Mouse (Mus musculus): ENCODE measurements around the gene Stra6. TPM values are rescaled to one million over a fixed set of nuclear protein-coding genes. Genes with fewer than 3 reads are reported as not detected.

Gene Stra6
- total and polyA plus RNA-seq, 3 experiments = 0.11 TPM; not detected in 2

DNA sequence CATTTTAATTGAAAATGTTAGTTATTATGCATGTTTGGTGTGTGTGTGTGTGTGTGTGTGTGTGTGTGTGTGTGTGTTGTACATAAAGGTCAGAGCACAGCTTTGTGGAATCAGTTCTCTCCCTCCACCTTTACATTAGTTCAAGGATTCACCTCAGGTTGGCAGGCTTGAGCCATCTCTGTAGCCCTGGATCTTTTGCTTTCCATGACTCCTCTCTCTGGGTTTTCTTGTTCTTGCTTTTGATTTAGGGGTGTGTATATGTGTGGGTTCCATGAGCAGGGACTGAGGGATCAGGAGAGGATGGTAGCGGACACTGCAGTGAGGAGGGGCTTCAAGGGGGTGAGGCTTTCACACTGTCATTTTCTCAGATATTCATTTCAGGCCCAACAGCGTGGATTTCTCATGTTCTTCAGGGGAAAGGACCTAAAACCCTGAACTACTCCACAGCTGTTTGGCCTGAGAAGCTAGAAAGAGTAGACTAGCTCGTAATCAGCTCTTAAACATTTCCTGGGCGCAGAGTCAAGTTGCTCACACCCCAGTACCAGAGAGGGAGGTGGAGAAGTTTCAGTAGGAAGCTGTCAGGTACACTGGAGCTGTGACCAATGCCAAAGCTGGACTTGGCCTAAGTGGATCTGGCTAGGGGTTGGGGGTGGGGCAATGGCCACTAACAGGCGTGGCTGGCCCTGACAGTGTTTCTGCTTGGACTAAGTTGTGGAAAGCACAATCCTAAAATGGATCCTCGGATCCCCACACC, 2.6 kb downstream of the Stra6 start:
- no peak for TF ChIP-seq GATA1 (IDR thresholded peaks at IDR 0.05; ENCODE audit: borderline replicate concordance, low read length)
- no peak for TF ChIP-seq CTCF (IDR thresholded peaks at IDR 0.05; ENCODE audit: low read depth, low read length)
- no peak for TF ChIP-seq TAL1 (conservative IDR thresholded peaks at IDR 0.05; ENCODE audit: low read depth, low read length)
- no peak for TF ChIP-seq POLR2AphosphoS5 (IDR thresholded peaks at IDR 0.05; ENCODE audit: insufficient replicate concordance, low read depth, low read length)
- no peak for TF ChIP-seq GATA2 (IDR thresholded peaks at IDR 0.05; ENCODE audit: borderline replicate concordance, low read depth, low read length)
- Histone ChIP-seq H3K9me3 (replicated peaks) (no peaks in the 10 kb centered on the region), H3K4me3 (ENCODE audit: low read depth, low read length) (no peak overlapping the region), H3K27me3 (ENCODE audit: insufficient read depth, low read length) (peaks cover 8% of the 10 kb centered on the region; the same call in 1 of the 2 replicates), H3K36me3 (replicated peaks) (no peaks in the 10 kb centered on the region), H3K4me1 (ENCODE audit: insufficient read depth, low read depth, low read length) (no peaks in the 10 kb centered on the region; the same call in 1 of the 2 replicates)
- ATAC-seq (ENCODE audit: extremely low read depth, insufficient number of reproducible peaks, low FRiP score, poor library complexity, severe bottlenecking) (no peak), DNase-seq (ENCODE audit: low spot score) (no peak)

- no peaks in the 10 kb centered on the region for H3K9me3 ChIP-seq (replicated peaks)
- no peak for ATAC-seq (ENCODE audit: extremely low read depth, insufficient number of reproducible peaks, low FRiP score, poor library complexity, severe bottlenecking)
- H3K36me3 ChIP-seq (replicated peaks) = no peaks in the 10 kb centered on the region
- TF ChIP-seq TAL1 (conservative IDR thresholded peaks at IDR 0.05; ENCODE audit: low read depth, low read length) = no peak
- TF ChIP-seq GATA1 (IDR thresholded peaks at IDR 0.05; ENCODE audit: borderline replicate concordance, low read length) = no peak
- TF ChIP-seq POLR2AphosphoS5 (IDR thresholded peaks at IDR 0.05; ENCODE audit: insufficient replicate concordance, low read depth, low read length) = no peak
- TF ChIP-seq CTCF (IDR thresholded peaks at IDR 0.05; ENCODE audit: low read depth, low read length) = no peak
- no peak for TF ChIP-seq GATA2 (IDR thresholded peaks at IDR 0.05; ENCODE audit: borderline replicate concordance, low read depth, low read length)
- no peaks in the 10 kb centered on the region; the same call in 1 of the 2 replicates for H3K4me1 ChIP-seq (ENCODE audit: insufficient read depth, low read depth, low read length)
- peaks cover 9% of the 10 kb centered on the region; the same call in 1 of the 2 replicates for H3K27me3 ChIP-seq (ENCODE audit: insufficient read depth, low read length)
- DNase-seq (ENCODE audit: low spot score) = no peak
- H3K4me3 ChIP-seq (ENCODE audit: low read depth, low read length) = no peak overlapping the region
Observed at GRCm38 (mm10) chr9:58066731-58067095, 3.1 kb downstream of the Stra6 start.

DNA sequence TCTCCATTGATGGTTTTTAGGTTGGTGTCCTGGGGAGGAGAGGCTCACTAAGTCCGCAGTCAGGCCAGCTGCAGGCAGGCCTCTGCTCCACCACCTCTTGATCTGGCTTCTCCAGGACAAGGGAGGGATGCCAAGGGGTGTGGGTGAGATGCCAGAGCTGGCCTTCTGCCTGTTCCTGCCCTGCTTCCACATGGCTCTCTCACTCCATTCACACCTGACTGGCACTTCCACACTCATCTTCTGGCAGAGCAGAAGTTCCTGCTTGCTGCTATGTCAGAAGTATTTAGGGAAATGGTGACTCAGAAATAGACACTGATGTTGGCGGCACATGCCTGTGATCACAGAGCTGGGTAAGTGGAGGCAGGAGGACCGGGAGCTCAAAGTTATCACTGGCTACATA, 4.0 kb downstream of the Stra6 start:
- H3K27me3 ChIP-seq (ENCODE audit: insufficient read depth, low read length) = peaks cover 12% of the 10 kb centered on the region
- DNase-seq (ENCODE audit: low spot score) = no peak
- no peaks in the 10 kb centered on the region; the same call in 1 of the 2 replicates for H3K4me1 ChIP-seq (ENCODE audit: insufficient read depth, low read depth, low read length)
- no peaks in the 10 kb centered on the region for H3K36me3 ChIP-seq (replicated peaks)
- H3K9me3 ChIP-seq (replicated peaks) = no peaks in the 10 kb centered on the region
- no peak overlapping the region for H3K4me3 ChIP-seq (ENCODE audit: low read depth, low read length)
- no peak for ATAC-seq (ENCODE audit: extremely low read depth, insufficient number of reproducible peaks, low FRiP score, poor library complexity, severe bottlenecking)
- TF ChIP-seq TAL1 (conservative IDR thresholded peaks at IDR 0.05; ENCODE audit: low read depth, low read length) (no peak), CTCF (IDR thresholded peaks at IDR 0.05; ENCODE audit: low read depth, low read length) (no peak), POLR2AphosphoS5 (IDR thresholded peaks at IDR 0.05; ENCODE audit: insufficient replicate concordance, low read depth, low read length) (no peak), GATA2 (IDR thresholded peaks at IDR 0.05; ENCODE audit: borderline replicate concordance, low read depth, low read length) (no peak), GATA1 (IDR thresholded peaks at IDR 0.05; ENCODE audit: borderline replicate concordance, low read length) (no peak)

GRCm38 (mm10) chr9:58074561-58074960, 11.0 kb downstream of the Stra6 start:
- no peak for ATAC-seq (ENCODE audit: extremely low read depth, insufficient number of reproducible peaks, low FRiP score, poor library complexity, severe bottlenecking)
- Histone ChIP-seq H3K4me1 (ENCODE audit: insufficient read depth, low read depth, low read length) (no peaks in the 10 kb centered on the region), H3K36me3 (replicated peaks) (no peaks in the 10 kb centered on the region), H3K9me3 (replicated peaks) (no peaks in the 10 kb centered on the region), H3K27me3 (ENCODE audit: insufficient read depth, low read length) (peaks cover 18% of the 10 kb centered on the region), H3K4me3 (ENCODE audit: low read depth, low read length) (no peak overlapping the region)
- TF ChIP-seq POLR2AphosphoS5 (IDR thresholded peaks at IDR 0.05; ENCODE audit: insufficient replicate concordance, low read depth, low read length) (no peak), GATA1 (IDR thresholded peaks at IDR 0.05; ENCODE audit: borderline replicate concordance, low read length) (no peak), TAL1 (conservative IDR thresholded peaks at IDR 0.05; ENCODE audit: low read depth, low read length) (no peak), CTCF (IDR thresholded peaks at IDR 0.05; ENCODE audit: low read depth, low read length) (no peak), GATA2 (IDR thresholded peaks at IDR 0.05; ENCODE audit: borderline replicate concordance, low read depth, low read length) (no peak)
- DNase-seq (ENCODE audit: low spot score) = no peak

- H3K27me3 ChIP-seq (ENCODE audit: insufficient read depth, low read length) = peaks cover 11% of the 10 kb centered on the region
- no peaks in the 10 kb centered on the region for H3K9me3 ChIP-seq (replicated peaks)
- no peak for ATAC-seq (ENCODE audit: extremely low read depth, insufficient number of reproducible peaks, low FRiP score, poor library complexity, severe bottlenecking)
- H3K4me3 ChIP-seq (ENCODE audit: low read depth, low read length) = no peak overlapping the region
- no peaks in the 10 kb centered on the region for H3K4me1 ChIP-seq (ENCODE audit: insufficient read depth, low read depth, low read length)
- no peaks in the 10 kb centered on the region for H3K36me3 ChIP-seq (replicated peaks)
- no peak for DNase-seq (ENCODE audit: low spot score)
- TF ChIP-seq GATA1 (IDR thresholded peaks at IDR 0.05; ENCODE audit: borderline replicate concordance, low read length) = no peak
- TF ChIP-seq TAL1 (conservative IDR thresholded peaks at IDR 0.05; ENCODE audit: low read depth, low read length) = no peak
- no peak for TF ChIP-seq GATA2 (IDR thresholded peaks at IDR 0.05; ENCODE audit: borderline replicate concordance, low read depth, low read length)
- TF ChIP-seq POLR2AphosphoS5 (IDR thresholded peaks at IDR 0.05; ENCODE audit: insufficient replicate concordance, low read depth, low read length) = no peak
- TF ChIP-seq CTCF (IDR thresholded peaks at IDR 0.05; ENCODE audit: low read depth, low read length) = no peak
Observed at GRCm38 (mm10) chr9:58084586-58084985, 21.0 kb downstream of the Stra6 start.

- ATAC-seq (ENCODE audit: extremely low read depth, insufficient number of reproducible peaks, low FRiP score, poor library complexity, severe bottlenecking) (no peak), DNase-seq (ENCODE audit: low spot score) (no peak)
- TF ChIP-seq CTCF (IDR thresholded peaks at IDR 0.05; ENCODE audit: low read depth, low read length) = no peak
- TF ChIP-seq GATA1 (IDR thresholded peaks at IDR 0.05; ENCODE audit: borderline replicate concordance, low read length) = no peak
- no peak for TF ChIP-seq GATA2 (IDR thresholded peaks at IDR 0.05; ENCODE audit: borderline replicate concordance, low read depth, low read length)
- no peak for TF ChIP-seq POLR2AphosphoS5 (IDR thresholded peaks at IDR 0.05; ENCODE audit: insufficient replicate concordance, low read depth, low read length)
- no peak for TF ChIP-seq TAL1 (conservative IDR thresholded peaks at IDR 0.05; ENCODE audit: low read depth, low read length)
- no peak overlapping the region for H3K4me3 ChIP-seq (ENCODE audit: low read depth, low read length)
- H3K4me1 ChIP-seq (ENCODE audit: insufficient read depth, low read depth, low read length) = no peaks in the 10 kb centered on the region
- no peaks in the 10 kb centered on the region for H3K36me3 ChIP-seq (replicated peaks)
- H3K9me3 ChIP-seq (replicated peaks) = no peaks in the 10 kb centered on the region
- H3K27me3 ChIP-seq (ENCODE audit: insufficient read depth, low read length) = peaks cover 11% of the 10 kb centered on the region
Observed at GRCm38 (mm10) chr9:58085074-58085473, 21.5 kb downstream of the Stra6 start.

Data from G1E (cell line).